Mouse (Mus musculus) adrenal gland, postnatal 25 days (tissue): ENCODE data around the gene Olfr577. TPM values are rescaled to one million over a fixed set of nuclear protein-coding genes. Genes with fewer than 3 reads are reported as not detected.

Source experiments
- DNase-seq: peaks from one replicate; pipeline ENCODE4 v3.0.0; 2021; ENCODE audit warnings: mixed read lengths
- long read RNA-seq: library from polyadenylated mRNA; stranded (forward); transcript quantifications from one replicate; pipeline ENCODE4 v2.0.0, GENCODE M21; 2021
- total RNA-seq: library from RNA; stranded (reverse); gene quantifications from 2 replicates; pipeline ENCODE4 v1.2.3, GENCODE M21; 2021

The Olfr577 gene
- total RNA-seq, result not detected in 2 replicates
- long read RNA-seq, result 0 reads

DNA sequence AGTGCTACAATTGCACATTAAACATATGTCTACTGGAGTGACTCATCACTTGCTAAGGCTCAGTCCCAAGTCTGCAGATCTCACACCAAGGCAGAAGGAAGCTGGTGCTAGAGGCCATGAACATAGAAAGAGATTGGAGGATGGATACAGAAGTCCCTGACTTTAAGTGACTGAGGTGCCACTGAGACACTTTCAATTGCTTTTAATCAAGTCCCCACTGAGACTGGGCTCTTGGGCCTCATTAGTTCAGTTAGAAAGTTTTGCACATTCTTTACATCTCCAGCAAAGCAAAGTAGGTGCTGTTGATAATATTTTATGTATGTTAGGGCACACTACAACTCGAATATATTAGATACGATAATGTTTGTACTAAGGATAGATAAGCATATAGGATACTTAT lies at the start of gene Olfr577:
Gene Olfr577, minus strand, starts transcription at position 101 of the 400 bp plus-strand sequence.
- no peak for DNase-seq

DNA sequence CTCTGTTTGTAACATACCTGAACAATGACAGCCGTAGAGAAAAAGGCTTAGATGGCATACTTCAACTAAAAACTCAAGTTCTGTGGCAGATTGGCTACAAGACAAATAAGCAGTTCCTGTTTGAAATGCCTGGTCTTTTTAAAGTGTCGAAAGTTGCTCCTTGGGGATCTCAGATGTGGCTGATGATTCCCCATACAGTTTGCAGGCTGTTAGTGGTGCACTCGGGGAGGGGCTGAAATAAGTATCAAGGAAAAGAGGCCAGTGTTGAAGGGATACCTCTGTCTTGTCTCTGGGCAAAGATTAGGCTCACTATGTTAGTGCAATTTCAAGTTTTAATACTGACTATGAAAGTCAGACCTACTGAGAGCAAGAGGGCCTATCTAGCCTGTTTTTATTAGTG lies 13.5 kb upstream of the Olfr577 start, which contains the start of gene Olfr578:
Gene Olfr578, minus strand, starts transcription at position 101 of the 400 bp plus-strand sequence.
- DNase-seq, result no peak

DNA sequence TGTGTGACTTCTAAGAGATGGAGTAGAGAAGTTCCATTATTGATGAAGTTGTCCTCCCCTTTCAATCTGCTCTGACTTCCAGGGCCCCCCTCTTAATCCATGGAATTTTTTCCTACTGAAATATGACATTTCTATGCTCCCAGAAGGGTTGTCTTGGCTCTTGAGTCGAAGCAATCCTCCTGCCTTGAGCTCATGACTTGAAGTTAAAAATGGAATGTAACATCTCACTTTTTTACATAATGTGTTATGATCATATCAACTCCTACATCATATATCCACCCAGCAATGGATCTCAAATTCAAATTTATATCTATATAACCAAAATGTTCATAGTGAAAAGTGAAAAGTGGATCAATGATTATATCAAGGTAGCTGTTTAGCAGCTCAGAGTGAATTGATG lies 1.3 kb downstream of the Olfr577 start:
- no peak for DNase-seq

DNA sequence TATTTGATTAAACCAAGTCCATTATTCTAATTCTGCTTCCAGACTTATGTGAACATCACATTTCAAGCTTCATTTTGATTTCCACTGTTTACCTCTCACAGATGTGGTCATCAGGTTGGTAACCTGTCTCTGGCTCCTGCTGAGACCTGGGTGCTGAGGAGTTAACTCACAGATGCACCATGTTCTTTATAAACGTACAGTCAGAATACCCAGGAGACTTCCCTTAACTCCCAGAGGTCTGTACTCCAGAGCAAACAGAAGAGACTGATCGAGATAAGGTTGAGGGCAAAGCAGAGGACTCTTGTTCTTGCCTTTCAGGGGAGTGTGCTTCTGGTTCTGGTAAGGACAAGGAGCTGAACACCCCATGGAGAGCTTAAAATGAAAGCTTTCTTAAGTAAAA lies 13.4 kb downstream of the Olfr577 start, which contains the start of gene Olfr576:
Gene Olfr576, plus strand, starts transcription at position 301 of the 400 bp plus-strand sequence.
- no peak for DNase-seq

DNA sequence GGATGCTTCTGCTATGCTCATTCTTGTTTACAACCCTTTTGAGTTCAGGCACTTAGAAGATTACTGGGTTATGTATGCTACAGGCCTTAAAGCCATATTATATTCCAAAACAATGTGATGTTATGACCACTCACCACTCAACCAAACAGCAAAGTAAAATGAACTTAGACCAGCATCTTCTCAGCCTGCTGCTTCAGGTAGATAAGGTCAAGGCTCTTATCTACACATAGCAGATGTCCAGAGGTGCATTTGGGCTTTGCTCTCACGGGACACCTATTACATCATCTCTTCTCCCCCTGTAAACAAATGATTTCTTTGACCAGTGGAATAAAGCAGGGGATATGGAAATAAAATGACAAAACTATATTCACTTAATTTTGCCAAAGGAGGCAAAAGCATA lies 17.1 kb downstream of the Olfr577 start, which contains the start of gene Olfr575:
Gene Olfr575, minus strand, starts transcription at position 183 of the 400 bp plus-strand sequence.
- DNase-seq, result no peak

DNA sequence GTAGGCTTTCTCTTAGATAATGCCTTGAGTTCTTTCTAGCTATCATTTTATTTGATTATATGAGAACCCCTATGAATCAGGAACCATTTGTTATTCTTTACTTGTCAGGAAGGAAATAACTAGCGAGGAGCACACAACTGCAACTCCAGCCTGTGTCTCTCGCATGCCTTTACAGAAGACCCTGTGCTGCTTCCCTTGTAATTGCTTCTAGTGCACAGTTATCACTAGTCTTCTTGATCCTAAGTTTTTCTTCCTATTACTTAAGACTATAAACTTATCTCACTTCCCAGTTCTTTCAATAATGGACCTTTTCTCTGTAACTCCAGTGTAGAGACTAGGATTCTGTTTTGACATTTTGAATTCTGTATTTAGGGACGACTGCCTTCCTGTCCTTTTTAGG lies 17.6 kb downstream of the Olfr577 start:
- DNase-seq, result no peak

DNA sequence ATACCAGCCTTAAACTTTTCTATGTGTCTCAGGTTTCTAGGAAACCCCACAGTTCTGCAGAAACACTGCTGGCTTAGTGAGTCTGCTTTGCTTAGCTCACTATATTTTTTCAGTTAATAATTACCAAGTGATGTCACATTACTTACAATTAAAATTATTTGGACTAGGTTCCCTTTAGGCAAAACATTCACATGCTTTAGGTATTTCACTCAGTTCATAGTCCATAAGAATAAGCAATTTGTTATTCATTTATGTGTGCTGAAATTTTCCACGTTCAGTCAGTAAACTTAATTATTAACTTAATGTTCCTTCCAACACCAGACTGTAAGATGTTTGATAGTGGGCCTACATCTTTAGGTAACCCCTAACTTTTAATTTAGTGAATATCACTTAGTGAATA lies 25.0 kb downstream of the Olfr577 start:
- no peak for DNase-seq

DNA sequence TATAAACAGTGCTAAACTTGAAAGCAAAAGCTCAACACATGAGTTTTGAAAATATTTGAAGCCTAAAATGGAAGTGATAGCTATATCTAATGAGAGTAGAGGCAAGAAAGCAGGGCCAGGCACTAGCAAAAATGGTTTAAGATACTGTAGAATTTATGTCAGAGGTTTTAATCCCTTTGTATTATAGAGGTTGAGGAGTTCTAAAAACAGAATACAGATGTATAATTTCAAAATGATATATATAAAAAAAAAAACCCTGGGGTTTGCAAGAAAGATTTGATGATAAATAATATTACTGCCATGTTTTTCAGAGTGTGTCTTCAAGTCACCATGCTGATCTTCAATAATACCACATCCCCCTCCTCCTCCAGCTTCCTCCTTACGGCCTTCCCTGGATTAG lies 27.6 kb downstream of the Olfr577 start, which contains the start of gene Olfr574:
Gene Olfr574, plus strand, starts transcription at position 301 of the 400 bp plus-strand sequence.
- DNase-seq, result no peak

DNA sequence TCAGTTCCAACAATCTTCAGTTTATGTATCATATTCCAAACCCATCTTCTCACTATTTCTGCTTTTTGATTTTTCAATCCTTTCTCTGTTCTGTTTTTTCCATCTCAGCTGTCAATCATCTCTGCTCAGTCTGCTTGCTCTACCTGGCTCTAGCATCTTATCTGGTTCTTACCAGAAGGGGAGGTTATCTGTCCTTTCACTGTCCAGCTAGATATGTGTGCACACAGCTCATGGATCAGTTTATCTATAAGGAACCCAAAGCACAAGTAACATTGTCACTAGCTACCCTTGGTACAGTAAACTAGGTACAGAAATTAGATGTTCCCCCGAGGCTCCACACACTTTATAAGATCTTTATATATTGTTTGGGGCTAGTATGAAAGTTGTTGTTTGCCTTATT lies 32.3 kb downstream of the Olfr577 start:
- no peak for DNase-seq

DNA sequence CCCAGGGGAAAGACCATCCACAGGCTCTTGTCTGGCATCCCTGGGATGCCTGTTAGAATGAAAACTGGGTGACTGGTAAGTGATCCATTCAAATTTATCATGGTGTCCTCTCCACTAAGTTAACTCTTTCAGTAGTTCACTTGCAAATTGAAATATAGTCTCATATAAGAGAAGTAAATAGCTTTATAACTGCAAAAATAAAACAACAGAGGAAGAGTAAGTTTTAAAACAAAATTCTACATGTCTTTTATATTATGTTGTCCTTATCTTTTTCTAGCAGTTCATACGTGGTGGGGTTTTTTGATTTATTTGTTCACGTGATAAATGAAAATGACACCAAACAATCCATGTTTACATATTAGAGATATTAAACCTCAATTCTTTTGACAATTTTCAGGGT lies 33.3 kb downstream of the Olfr577 start, which contains the start of gene Olfr573-ps1:
Gene Olfr573-ps1, minus strand, starts transcription at position 101 of the 400 bp plus-strand sequence.
- no peak for DNase-seq

DNA sequence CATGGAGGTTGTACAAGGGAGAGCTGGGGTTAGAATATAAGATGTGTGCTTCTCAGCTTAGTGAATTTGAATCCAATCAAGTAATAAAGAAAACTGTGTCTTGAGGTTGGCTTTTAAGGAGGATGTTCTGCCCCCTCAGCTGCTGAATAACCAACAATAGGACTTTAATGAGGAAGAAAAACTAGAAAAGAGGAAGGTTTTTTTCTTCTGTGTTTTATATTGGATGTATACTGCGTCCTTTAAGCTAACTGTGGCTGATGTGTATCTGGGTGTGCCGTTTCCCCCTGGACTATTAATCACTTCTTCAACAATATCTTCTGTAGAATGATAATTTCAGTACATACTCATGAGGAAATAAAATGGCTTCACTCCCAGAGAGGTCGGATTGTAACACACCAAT lies 48.6 kb downstream of the Olfr577 start:
- DNase-seq, result no peak

DNA sequence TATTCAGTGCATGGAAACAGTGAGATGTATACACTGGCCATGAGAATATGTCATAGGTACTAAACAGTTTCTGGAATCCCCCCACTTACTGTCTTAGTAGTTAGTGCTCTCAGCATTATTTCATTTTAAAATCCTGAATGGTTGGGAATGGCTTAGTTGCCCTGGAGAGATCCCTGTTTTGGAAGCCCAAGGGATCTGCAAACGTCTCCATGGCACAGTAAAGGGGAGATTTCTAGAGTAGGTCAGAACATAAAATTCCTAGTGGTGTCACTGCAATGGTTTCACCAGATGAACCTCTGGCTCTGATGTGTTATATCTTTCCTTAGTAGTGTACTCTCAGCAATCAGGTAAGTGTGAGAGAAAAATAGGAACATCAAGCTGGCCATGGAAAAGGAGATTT lies 51.6 kb downstream of the Olfr577 start, which contains the start of gene Olfr572:
Gene Olfr572, plus strand, starts transcription at position 301 of the 400 bp plus-strand sequence.
- DNase-seq, result no peak

Other genes with a start within 250 kb of the Olfr577 start
- gene Olfr559, start 248.5 kb downstream of the Olfr577 start, total RNA-seq, result not detected in 2 replicates
- not detected in 2 replicates for gene Olfr560, start 216.6 kb downstream of the Olfr577 start, total RNA-seq
- 0.24 and 0.43 TPM in 2 replicates for gene Olfr78, start 216.5 kb downstream of the Olfr577 start, total RNA-seq
- gene Olfr561, start 204.7 kb downstream of the Olfr577 start, total RNA-seq, result not detected in 2 replicates
- not detected in 2 replicates for gene Olfr564, start 172.5 kb downstream of the Olfr577 start, total RNA-seq
- gene Olfr566, start 117.2 kb downstream of the Olfr577 start, total RNA-seq, result not detected in 2 replicates
- not detected in 2 replicates for gene Olfr568, start 98.8 kb downstream of the Olfr577 start, total RNA-seq
- gene Olfr569, start 85.1 kb downstream of the Olfr577 start, total RNA-seq, result not detected in 2 replicates
- gene Olfr570, start 81.4 kb downstream of the Olfr577 start, total RNA-seq, result not detected in 2 replicates
- not detected in 2 replicates for gene Olfr571, start 58.4 kb downstream of the Olfr577 start, total RNA-seq
- not detected in 2 replicates for gene Olfr572, start 51.5 kb downstream of the Olfr577 start, total RNA-seq
- gene Olfr573-ps1, start 33.4 kb downstream of the Olfr577 start, total RNA-seq, result not detected in 2 replicates
- gene Olfr574, start 27.5 kb downstream of the Olfr577 start, total RNA-seq, result not detected in 2 replicates
- gene Olfr575, start 17.2 kb downstream of the Olfr577 start, total RNA-seq, result not detected in 2 replicates
- not detected in 2 replicates for gene Olfr576, start 13.3 kb downstream of the Olfr577 start, total RNA-seq
- not detected in 2 replicates for gene Olfr578, start 13.4 kb upstream of the Olfr577 start, total RNA-seq
- not detected in 2 replicates for gene Olfr582, start 62.1 kb upstream of the Olfr577 start, total RNA-seq
- gene Olfr583, start 75.4 kb upstream of the Olfr577 start, total RNA-seq, result not detected in 2 replicates
- gene Olfr584, start 105.9 kb upstream of the Olfr577 start, total RNA-seq, result not detected in 2 replicates
- not detected in 2 replicates for gene Olfr585, start 121.8 kb upstream of the Olfr577 start, total RNA-seq
- gene Olfr586, start 149.7 kb upstream of the Olfr577 start, total RNA-seq, result not detected in 2 replicates
- gene Olfr588-ps1, start 164.9 kb upstream of the Olfr577 start, total RNA-seq, result not detected in 2 replicates
- gene Olfr589, start 180.4 kb upstream of the Olfr577 start, total RNA-seq, result not detected in 2 replicates
- not detected in 2 replicates for gene Olfr591, start 202.4 kb upstream of the Olfr577 start, total RNA-seq
- gene Olfr592, start 208.9 kb upstream of the Olfr577 start, total RNA-seq, result not detected in 2 replicates
- gene Olfr593, start 235.9 kb upstream of the Olfr577 start, total RNA-seq, result not detected in 2 replicates
- gene Olfr594, start 241.1 kb upstream of the Olfr577 start, total RNA-seq, result not detected in 2 replicates